Mouse (Mus musculus) brain, embryonic 14.5 days (tissue): ENCODE results near the gene Cd2ap.

Source experiments
- CTCF ChIP-seq: fragments of 200-500 bp; IDR thresholded peaks from 2 replicates; pipeline ENCODE4 v1.5.1; 2012; ENCODE audit warnings: inconsistent platforms, mild to moderate bottlenecking, moderate library complexity, borderline replicate concordance; ENCODE audit not compliant: insufficient read depth, insufficient read length; ENCODE audit errors: extremely low read depth
- POLR2A ChIP-seq: fragments of 200-500 bp; IDR thresholded peaks from 2 replicates; pipeline ENCODE4 v1.6.1; 2012; ENCODE audit warnings: mild to moderate bottlenecking, inconsistent platforms, borderline replicate concordance; ENCODE audit not compliant: poor library complexity, insufficient read depth, insufficient read length, severe bottlenecking; ENCODE audit errors: extremely low read depth

DNA sequence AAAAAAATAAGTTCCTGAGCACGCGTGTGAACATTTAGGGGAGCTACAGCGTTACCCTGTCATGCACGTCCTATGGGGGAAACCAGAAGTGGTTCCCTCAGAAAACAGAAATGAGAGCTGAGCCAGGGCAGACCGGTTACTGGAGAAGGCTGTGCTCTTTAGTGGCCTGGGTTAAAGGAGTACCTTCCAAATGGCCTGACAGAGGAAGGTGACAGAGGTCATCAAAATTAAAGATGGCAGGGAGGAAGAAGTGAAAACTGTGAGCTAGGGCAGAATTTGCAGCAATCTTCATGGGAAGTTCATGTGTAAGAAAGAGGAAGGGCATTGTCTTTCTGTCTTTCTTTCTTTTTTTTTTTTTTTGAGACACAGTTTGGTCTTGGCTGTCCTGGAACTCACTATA lies 48.3 kb upstream of the Cd2ap start:
- TF ChIP-seq POLR2A (no peak), CTCF (no peak)
